Mouse (Mus musculus): ENCODE data around the gene Cavin1.

DNA sequence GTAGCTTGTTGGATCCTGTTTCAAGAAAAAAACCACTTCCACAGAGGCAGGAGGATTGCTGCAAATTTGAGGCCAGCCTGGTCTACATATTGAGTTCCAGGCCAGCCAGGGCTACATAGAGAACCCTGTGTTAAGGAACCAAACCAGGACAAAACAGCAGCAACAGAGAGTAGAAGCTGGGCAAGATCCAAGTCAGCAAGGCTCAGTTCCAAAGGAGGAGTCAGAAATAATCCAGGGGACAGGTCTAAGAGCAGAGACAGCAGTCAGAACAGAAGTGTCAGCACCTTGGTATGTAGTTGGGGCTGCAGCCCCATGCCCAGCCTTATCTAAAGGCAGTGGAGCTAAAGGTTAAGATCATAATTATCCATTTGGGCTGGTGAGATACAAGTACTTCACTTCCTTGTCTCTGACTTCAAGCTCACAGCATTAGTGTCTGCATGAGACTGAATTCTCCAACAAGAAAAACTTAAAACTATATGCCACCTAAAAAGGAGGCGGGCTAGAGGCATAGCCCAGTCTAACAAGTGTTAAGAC lies 46.2 kb downstream of the Cavin1 start:
- TF ChIP-seq EP300 (IDR thresholded peaks at IDR 0.05; ENCODE audit: low read length) (no peak), RAD21 (IDR thresholded peaks at IDR 0.05; ENCODE audit: low read depth, low read length) (no peak), CTCF (conservative IDR thresholded peaks at IDR 0.05 in 1 of 2, IDR thresholded peaks at IDR 0.05 in 1 of 2; ENCODE audit: low read depth in 2 of 2, low read length in 2 of 2) (no peak), POLR2A (IDR thresholded peaks at IDR 0.05; ENCODE audit: low read depth, low read length) (no peak), JUN (IDR thresholded peaks at IDR 0.05; ENCODE audit: insufficient read depth, low read depth, low read length) (no peak), MEF2A (IDR thresholded peaks at IDR 0.05; ENCODE audit: borderline replicate concordance, low read depth, low read length) (no peak), MAZ (IDR thresholded peaks at IDR 0.05; ENCODE audit: low read depth, low read length) (no peak), SMC3 (IDR thresholded peaks at IDR 0.05; ENCODE audit: low read depth, low read length) (no peak), UBTF (IDR thresholded peaks at IDR 0.05; ENCODE audit: low read depth, low read length) (no peak), HCFC1 (IDR thresholded peaks at IDR 0.05; ENCODE audit: low read depth, low read length) (no peak), MAX (IDR thresholded peaks at IDR 0.05; ENCODE audit: low read length) (no peak), BHLHE40 (IDR thresholded peaks at IDR 0.05; ENCODE audit: low read depth, low read length) (no peak)

Measured in CH12.LX (cell line).